Mouse (Mus musculus) olfactory bulb, adult 2 months (tissue): ENCODE measurements at regions not wholly inside any gene's neighbourhood (a gene's known extent, or its start where the extent isn't known, plus 50 kb on each side); places are given as distances from the start of the nearest gene placed in this dataset.

Experiments
- CTCF ChIP-seq: fragments of 200-500 bp; IDR thresholded peaks from 2 replicates; pipeline ENCODE4 v1.5.1; 2012; ENCODE audit warnings: low read depth, mild to moderate bottlenecking, low read length, moderate library complexity; ENCODE audit not compliant: insufficient read depth
- POLR2A ChIP-seq: fragments of 200-500 bp; IDR thresholded peaks from 2 replicates; pipeline ENCODE4 v1.6.1; 2012; ENCODE audit warnings: mild to moderate bottlenecking, low read depth, low read length, moderate library complexity; ENCODE audit not compliant: insufficient read depth

DNA sequence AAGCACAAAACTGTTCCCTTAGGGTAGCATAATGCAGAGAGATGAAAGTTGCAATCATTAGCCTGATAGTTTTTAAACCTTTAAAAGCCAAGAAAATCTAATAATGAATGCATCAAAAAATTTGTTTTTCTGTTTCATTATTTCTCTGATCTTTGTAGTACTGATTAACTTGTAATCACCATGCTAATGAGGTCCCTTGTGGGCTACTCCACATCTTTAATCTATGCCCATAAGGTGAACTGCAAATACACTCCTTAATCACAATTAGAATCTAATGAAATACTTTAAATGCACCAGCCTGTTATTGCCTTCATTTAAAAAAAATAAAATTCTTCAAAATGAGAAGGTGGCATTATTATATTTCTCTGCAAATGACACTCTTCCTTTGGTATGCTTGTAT is 493.9 kb upstream of the Slc39a10 start:
- TF ChIP-seq CTCF = no peak
- no peak for TF ChIP-seq POLR2A
